Mouse (Mus musculus) kidney, adult 2 months (tissue): Measurements from ENCODE around the gene Bcs1l. TPM values are rescaled to one million over a fixed set of nuclear protein-coding genes. Genes with fewer than 3 reads are reported as not detected.

ENCODE experiments used
- DNase-seq: peaks from one replicate; pipeline ENCODE4 v3.0.0; 2021
- H3K27ac ChIP-seq: fragments of 200-500 bp; 2 replicates; pipeline ENCODE4 v1.5.1; 2012; ENCODE audit warnings: low read depth, low read length, control low read depth, inconsistent platforms; ENCODE audit not compliant: insufficient read depth
- H3K27me3 ChIP-seq: fragments of 200-500 bp; replicated peaks from 2 replicates; pipeline ENCODE4 v1.6.1; 2012; ENCODE audit warnings: mild to moderate bottlenecking, moderate library complexity, low read length, inconsistent platforms; ENCODE audit not compliant: control insufficient read depth, insufficient read depth
- H3K36me3 ChIP-seq: fragments of 200-500 bp; 2 replicates; pipeline ENCODE4 v1.6.1; 2012; ENCODE audit warnings: mild to moderate bottlenecking, moderate library complexity, low read length, inconsistent platforms; ENCODE audit not compliant: control insufficient read depth, insufficient read depth
- H3K4me1 ChIP-seq: fragments of 200-500 bp; 2 replicates; pipeline ENCODE4 v1.6.1; 2011; ENCODE audit warnings: low read length; ENCODE audit not compliant: control insufficient read depth, insufficient read depth
- H3K4me3 ChIP-seq: fragments of 200-500 bp; 2 replicates; pipeline ENCODE4 v1.5.1; 2011; ENCODE audit warnings: mild to moderate bottlenecking, low read depth, low read length, control low read depth; ENCODE audit not compliant: insufficient read depth
- CTCF ChIP-seq: fragments of 200-500 bp; conservative IDR thresholded peaks from 2 replicates; pipeline ENCODE4 v1.5.1; 2011; ENCODE audit warnings: low read depth, mild to moderate bottlenecking, control low read depth, low read length, moderate library complexity, mixed read lengths; ENCODE audit not compliant: insufficient read depth, insufficient read length
- POLR2A ChIP-seq: fragments of 200-500 bp; IDR thresholded peaks from one replicate; pipeline ENCODE4 v1.6.1; 2011; ENCODE audit warnings: low read depth, low read length, control low read depth
- WGBS: fragments of 180-500 bp; shearing (Covaris S2); methylation state at CpG from one replicate; pipeline ENCODE4 v1.1.7; 2018; 5-methylcytosine and 5-hydroxymethylcytosine counted together
- polyA plus RNA-seq: library from polyadenylated mRNA; depleted of rRNA; stranded (reverse); fragments of >200 nt; gene quantifications from 2 replicates; pipeline ENCODE4 v1.2.3, GENCODE M21; 2012; rRNA removed

Gene Bcs1l
- polyA plus RNA-seq, 1 experiment, result 32.8 TPM

DNA sequence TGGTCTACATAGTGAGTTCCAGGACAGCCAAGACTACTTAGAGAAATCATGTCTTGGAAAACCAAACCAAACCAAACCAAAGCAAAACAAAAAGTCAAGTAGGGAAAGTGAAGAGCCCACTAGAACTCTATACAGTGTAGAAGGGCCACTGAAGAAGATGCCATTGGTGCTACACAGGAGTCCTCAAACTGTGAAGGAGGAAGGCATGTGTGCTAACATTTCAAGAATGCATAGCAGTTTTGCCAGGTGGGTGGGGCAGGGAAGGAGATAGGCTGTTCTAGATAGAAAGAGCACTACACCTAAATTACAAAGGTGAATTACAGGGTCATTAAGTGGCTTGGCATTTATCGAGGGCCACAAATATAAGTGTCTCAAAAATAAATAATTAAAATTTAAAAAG lies 36.1 kb downstream of the Bcs1l start:
- H3K4me3 ChIP-seq, result no peak overlapping the region
- no peaks in the 10 kb centered on the region for H3K27me3 ChIP-seq
- no peaks in the 10 kb centered on the region for H3K36me3 ChIP-seq
- H3K27ac ChIP-seq, result no peak overlapping the region
- WGBS, result 94% methylated on average over 1 of the region's 1 CpGs
- H3K4me1 ChIP-seq, result no peaks in the 10 kb centered on the region
- no peak for DNase-seq
- TF ChIP-seq POLR2A (no peak), CTCF (no peak)

DNA sequence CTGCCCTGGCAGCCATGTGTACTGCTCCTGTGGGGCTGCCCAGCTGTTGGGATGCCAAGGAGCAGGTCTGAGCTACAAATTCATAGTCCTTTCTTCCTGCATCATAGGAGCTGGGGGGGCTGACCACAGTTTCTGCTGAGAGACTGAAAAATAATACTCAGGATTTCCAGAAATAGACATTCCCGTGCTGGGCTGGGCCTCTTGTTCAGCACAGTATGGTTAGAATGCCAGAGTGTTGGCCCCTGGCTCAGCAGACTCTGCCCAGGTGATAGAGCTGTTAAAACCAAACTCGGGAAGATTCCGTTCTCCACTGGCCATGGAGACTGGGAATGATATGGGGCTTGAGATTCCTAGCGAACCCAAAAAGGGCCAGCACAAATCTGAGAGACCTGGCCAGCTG lies 38.0 kb downstream of the Bcs1l start:
- TF ChIP-seq POLR2A (no peak), CTCF (no peak)
- 83% methylated on average over 4 of the region's 4 CpGs for WGBS
- Histone ChIP-seq H3K4me1 (no peaks in the 10 kb centered on the region), H3K36me3 (no peaks in the 10 kb centered on the region), H3K27ac (no peak overlapping the region), H3K27me3 (no peaks in the 10 kb centered on the region), H3K4me3 (no peak overlapping the region)
- DNase-seq, result no peak

DNA sequence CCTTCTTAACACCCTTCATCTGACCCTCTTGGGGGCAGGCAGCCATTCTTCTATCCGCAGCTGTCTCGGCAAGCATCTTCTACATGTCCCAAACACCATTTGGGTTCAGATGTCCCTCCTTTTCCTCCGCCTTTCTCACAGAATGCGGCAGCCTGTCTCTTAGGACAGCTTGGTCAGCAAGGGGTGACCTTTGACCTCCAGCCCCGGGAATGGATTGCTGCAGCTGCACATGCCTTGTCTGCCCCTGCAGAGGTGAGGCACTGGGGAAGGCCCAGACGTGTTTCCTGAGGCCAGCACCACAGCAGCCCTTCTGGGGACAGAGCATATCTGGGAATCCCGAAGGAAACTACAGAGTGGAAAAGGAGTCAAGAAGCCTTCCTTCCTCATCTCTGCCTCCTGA lies 39.9 kb downstream of the Bcs1l start:
- Histone ChIP-seq H3K4me1 (no peaks in the 10 kb centered on the region), H3K27ac (no peak overlapping the region), H3K27me3 (no peaks in the 10 kb centered on the region), H3K36me3 (no peaks in the 10 kb centered on the region), H3K4me3 (no peak overlapping the region)
- TF ChIP-seq POLR2A, result no peak
- no peak for TF ChIP-seq CTCF
- 51% methylated on average over 7 of the region's 7 CpGs for WGBS
- peak; percentile 21 for DNase-seq

DNA sequence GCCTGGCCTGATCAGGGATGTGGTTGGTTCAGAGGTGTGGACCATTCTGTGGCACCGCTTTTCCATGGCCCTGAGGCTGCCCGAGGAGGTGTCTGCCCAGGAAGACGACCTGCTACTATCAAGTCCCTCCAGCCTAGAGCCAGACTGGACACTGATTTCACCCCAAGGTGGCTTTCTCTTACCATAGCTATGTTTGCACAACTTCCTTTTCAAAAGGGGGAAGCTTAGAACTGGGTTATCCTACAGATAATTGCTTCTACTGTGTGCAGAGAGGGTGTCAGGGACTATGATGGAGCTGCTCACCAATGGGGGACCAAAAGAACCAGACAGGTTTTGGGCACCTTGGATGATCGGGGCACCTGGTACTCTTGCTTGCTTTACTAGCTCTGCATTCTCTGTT lies 44.6 kb downstream of the Bcs1l start:
- DNase-seq, result no peak
- 91% methylated on average over 4 of the region's 4 CpGs for WGBS
- Histone ChIP-seq H3K27ac (no peak overlapping the region), H3K4me1 (no peaks in the 10 kb centered on the region), H3K36me3 (no peaks in the 10 kb centered on the region), H3K4me3 (no peak overlapping the region), H3K27me3 (no peaks in the 10 kb centered on the region)
- TF ChIP-seq POLR2A, result no peak
- no peak for TF ChIP-seq CTCF

Other genes starting within 250 kb of the Bcs1l start
- 0.33 and 0.43 TPM in 2 replicates for gene Catip, start 226.2 kb upstream of the Bcs1l start, polyA plus RNA-seq
- gene Slc11a1, start 213.1 kb upstream of the Bcs1l start, polyA plus RNA-seq, result 13.4 and 15.3 TPM in 2 replicates
- gene Ctdsp1, start 196.8 kb upstream of the Bcs1l start, polyA plus RNA-seq, result 185 and 187 TPM in 2 replicates
- gene Vil1, start 178.9 kb upstream of the Bcs1l start, polyA plus RNA-seq, result 69.8 and 75.0 TPM in 2 replicates
- 16.4 and 18.6 TPM in 2 replicates for gene Cnot9, start 82.2 kb upstream of the Bcs1l start, polyA plus RNA-seq
- gene Plcd4, start 45.4 kb upstream of the Bcs1l start, polyA plus RNA-seq, result 1.0 and 1.4 TPM in 2 replicates
- gene Usp37, start 44.0 kb upstream of the Bcs1l start, polyA plus RNA-seq, result 4.1 and 4.3 TPM in 2 replicates
- 11.2 and 12.6 TPM in 2 replicates for gene Zfp142, start within 50 bp of the Bcs1l start, polyA plus RNA-seq
- gene Rnf25, start 13.1 kb downstream of the Bcs1l start, polyA plus RNA-seq, result 63.3 and 64.1 TPM in 2 replicates
- 5.9 and 6.4 TPM in 2 replicates for gene Stk36, start 13.2 kb downstream of the Bcs1l start, polyA plus RNA-seq
- gene Ttll4, start 73.5 kb downstream of the Bcs1l start, polyA plus RNA-seq, result 11.2 and 15.2 TPM in 2 replicates
- 31.7 and 34.6 TPM in 2 replicates for gene Cyp27a1, start 125.3 kb downstream of the Bcs1l start, polyA plus RNA-seq
- gene Prkag3, start 160.9 kb downstream of the Bcs1l start, polyA plus RNA-seq, result 2.9 TPM in 2 replicates
- gene Wnt6, start 183.6 kb downstream of the Bcs1l start, polyA plus RNA-seq, result 0.27 and 0.48 TPM in 2 replicates
- gene Wnt10a, start 203.2 kb downstream of the Bcs1l start, polyA plus RNA-seq, result 1.2 TPM in 2 replicates